Mouse (Mus musculus): ENCODE data around the gene Tbc1d2. TPM values are rescaled to one million over a fixed set of nuclear protein-coding genes. Genes with fewer than 3 reads are reported as not detected.
"Not testable (repeated sequence)": the region's sequence is repeated elsewhere in the genome, so short reads cannot be mapped to it uniquely, and the experiment has no call there.

Tbc1d2 gene
- total RNA-seq, 2 experiments from 2014 or later = 1.1 TPM

- intact Hi-C loops (cut with DNase I; ENCODE audit: low total_unique reads) = no loop called here
- peak; percentile 65 for DNase-seq
Observed at GRCm38 (mm10) chr4:46611181-46611580, 38.8 kb downstream of the Tbc1d2 start.

GRCm38 (mm10) chr4:46607601-46608000, 42.4 kb downstream of the Tbc1d2 start:
- intact Hi-C loops (cut with DNase I; ENCODE audit: low total_unique reads) = loop anchor here (10.0 kb wide), 1 partner anchor 427 kb away; no protein-coding TSS in a partner anchor
- DNase-seq = no peak

- no peak for DNase-seq
- intact Hi-C loops (cut with DNase I; ENCODE audit: low total_unique reads) = loop anchor here (10.0 kb wide), 1 partner anchor 429 kb away; no protein-coding TSS in a partner anchor
Observed at GRCm38 (mm10) chr4:46605451-46605850, 44.6 kb downstream of the Tbc1d2 start.

GRCm38 (mm10) chr4:46602704-46603103, 47.3 kb downstream of the Tbc1d2 start:
- peak; percentile 3 for DNase-seq
- intact Hi-C loops (cut with DNase I; ENCODE audit: low total_unique reads) = loop anchor here (10.0 kb wide), 1 partner anchor 432 kb away; no protein-coding TSS in a partner anchor

- DNase-seq = peak; percentile 78
- intact Hi-C loops (cut with DNase I; ENCODE audit: low total_unique reads) = loop anchor here (10.0 kb wide), 1 partner anchor 433 kb away; no protein-coding TSS in a partner anchor
Observed at GRCm38 (mm10) chr4:46601844-46602423, 48.1 kb downstream of the Tbc1d2 start, which contains the start of gene Coro2a. Gene Coro2a, minus strand, starts transcription at chr4:46602202.

- intact Hi-C loops (cut with DNase I; ENCODE audit: low total_unique reads) = loop anchor here (10.0 kb wide), 1 partner anchor 433 kb away; no protein-coding TSS in a partner anchor
- peak; percentile 8 for DNase-seq
Observed at GRCm38 (mm10) chr4:46601258-46601843, 48.7 kb downstream of the Tbc1d2 start.

- DNase-seq = peak; percentile 2
- intact Hi-C loops (cut with DNase I; ENCODE audit: low total_unique reads) = loop anchor here (10.0 kb wide), 1 partner anchor 434 kb away; no protein-coding TSS in a partner anchor
Observed at GRCm38 (mm10) chr4:46600473-46601257, 49.3 kb downstream of the Tbc1d2 start.

GRCm38 (mm10) chr4:46599609-46600008, 50.4 kb downstream of the Tbc1d2 start:
- not testable (repeated sequence) for DNase-seq
- intact Hi-C loops (cut with DNase I; ENCODE audit: low total_unique reads) = loop anchor here (10.0 kb wide), 1 partner anchor 435 kb away; no protein-coding TSS in a partner anchor

- DNase-seq = peak; percentile 3
- intact Hi-C loops (cut with DNase I; ENCODE audit: low total_unique reads) = no loop called here
Observed at GRCm38 (mm10) chr4:46598981-46599380, 51.0 kb downstream of the Tbc1d2 start.

- intact Hi-C loops (cut with DNase I; ENCODE audit: low total_unique reads) = no loop called here
- peak; percentile 2 for DNase-seq
Observed at GRCm38 (mm10) chr4:46598111-46598510, 51.9 kb downstream of the Tbc1d2 start.

GRCm38 (mm10) chr4:46597286-46597961, 52.6 kb downstream of the Tbc1d2 start:
- DNase-seq = peak; percentile 2

GRCm38 (mm10) chr4:46596398-46596797, 53.6 kb downstream of the Tbc1d2 start:
- intact Hi-C loops (cut with DNase I; ENCODE audit: low total_unique reads) = no loop called here
- peak; percentile 4 for DNase-seq

More at GRCm38 (mm10) chr4:46597286-46597961, 52.6 kb downstream of the Tbc1d2 start:
- intact Hi-C loops (cut with DNase I; ENCODE audit: low total_unique reads) = no loop called here

- peak; percentile 2 for DNase-seq
- intact Hi-C loops (cut with DNase I; ENCODE audit: low total_unique reads) = no loop called here
Observed at GRCm38 (mm10) chr4:46594131-46594530, 55.9 kb downstream of the Tbc1d2 start.

- DNase-seq = no peak
- intact Hi-C loops (cut with DNase I; ENCODE audit: low total_unique reads) = no loop called here
Observed at GRCm38 (mm10) chr4:46593472-46593871, 56.5 kb downstream of the Tbc1d2 start.

GRCm38 (mm10) chr4:46591833-46592520, 58.0 kb downstream of the Tbc1d2 start:
- intact Hi-C loops (cut with DNase I; ENCODE audit: low total_unique reads) = no loop called here
- DNase-seq = peak; percentile 48

GRCm38 (mm10) chr4:46590810-46591209, 59.2 kb downstream of the Tbc1d2 start:
- DNase-seq = no peak
- intact Hi-C loops (cut with DNase I; ENCODE audit: low total_unique reads) = no loop called here

- intact Hi-C loops (cut with DNase I; ENCODE audit: low total_unique reads) = no loop called here
- DNase-seq = no peak
Observed at GRCm38 (mm10) chr4:46589946-46590684, 59.9 kb downstream of the Tbc1d2 start.

- DNase-seq = no peak
- intact Hi-C loops (cut with DNase I; ENCODE audit: low total_unique reads) = no loop called here
Observed at GRCm38 (mm10) chr4:46589151-46589550, 60.9 kb downstream of the Tbc1d2 start.

Data from gastrocnemius, postnatal 14 days (tissue).